Mouse (Mus musculus): ENCODE measurements at regions not wholly inside any gene's neighbourhood (a gene's known extent, or its start where the extent isn't known, plus 50 kb on each side); places are given as distances from the start of the nearest gene placed in this dataset.

DNA sequence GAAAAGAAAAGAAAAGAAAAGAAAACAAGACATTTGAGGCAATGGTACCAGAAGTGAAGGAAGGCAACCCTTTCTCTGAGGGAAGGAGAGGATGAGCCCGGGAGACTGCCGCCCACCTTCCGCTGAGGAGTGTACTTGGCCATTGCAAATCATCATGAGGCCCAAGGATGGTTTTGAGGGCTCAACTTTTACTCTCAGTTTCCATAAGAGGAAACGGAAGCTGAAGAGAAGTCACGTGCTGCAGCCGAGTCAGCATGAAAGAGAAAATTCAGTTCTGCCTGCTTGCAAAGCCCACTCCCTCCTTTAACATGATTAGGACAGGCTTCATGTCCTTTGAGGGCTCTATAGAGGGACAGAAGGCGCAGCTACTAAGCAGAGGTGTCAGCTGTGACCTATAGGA lies 127.1 kb downstream of the Klf6 start:
- Histone ChIP-seq H3K27ac (ENCODE audit: poor library complexity, severe bottlenecking) (no peak overlapping the region), H3K9ac (no peak overlapping the region), H3K4me3 (no peak overlapping the region), H3K36me3 (no peaks in the 10 kb centered on the region), H3K9me3 (replicated peaks) (no peaks in the 10 kb centered on the region), H3K27me3 (replicated peaks) (no peaks in the 10 kb centered on the region), H3K4me2 (no peak overlapping the region), H3K4me1 (replicated peaks) (no peaks in the 10 kb centered on the region)
- WGBS, result 81% methylated on average over 7 of the region's 7 CpGs
- no peak for ATAC-seq (ENCODE audit: insufficient number of reproducible peaks, low FRiP score)

- no peaks in the 10 kb centered on the region for H3K27me3 ChIP-seq (replicated peaks)
- H3K9ac ChIP-seq, result no peak overlapping the region
- WGBS, result 72% methylated on average over 8 of the region's 8 CpGs
- no peaks in the 10 kb centered on the region for H3K9me3 ChIP-seq (replicated peaks)
- no peaks in the 10 kb centered on the region for H3K36me3 ChIP-seq
- H3K27ac ChIP-seq (ENCODE audit: poor library complexity, severe bottlenecking), result no peak overlapping the region
- no peak for ATAC-seq (ENCODE audit: insufficient number of reproducible peaks, low FRiP score)
- no peak overlapping the region for H3K4me2 ChIP-seq
- H3K4me1 ChIP-seq (replicated peaks), result no peaks in the 10 kb centered on the region
- H3K4me3 ChIP-seq, result no peak overlapping the region
These were observed 139.4 kb downstream of the Klf6 start for GRCm38 (mm10) chr13:6000559-6001217.

- H3K27ac ChIP-seq (ENCODE audit: poor library complexity, severe bottlenecking), result no peak overlapping the region
- 78% methylated on average over 3 of the region's 3 CpGs for WGBS
- no peaks in the 10 kb centered on the region for H3K36me3 ChIP-seq
- no peaks in the 10 kb centered on the region for H3K9me3 ChIP-seq (replicated peaks)
- H3K9ac ChIP-seq, result no peak overlapping the region
- no peak overlapping the region for H3K4me2 ChIP-seq
- no peak for ATAC-seq (ENCODE audit: insufficient number of reproducible peaks, low FRiP score)
- H3K4me1 ChIP-seq (replicated peaks), result no peaks in the 10 kb centered on the region
- H3K27me3 ChIP-seq (replicated peaks), result no peaks in the 10 kb centered on the region
- no peak overlapping the region for H3K4me3 ChIP-seq
These were observed 139.9 kb downstream of the Klf6 start for GRCm38 (mm10) chr13:6001218-6001564.

GRCm38 (mm10) chr13:6005901-6006300 lies 144.6 kb downstream of the Klf6 start:
- Histone ChIP-seq H3K4me1 (replicated peaks) (no peaks in the 10 kb centered on the region), H3K27ac (ENCODE audit: poor library complexity, severe bottlenecking) (no peak overlapping the region), H3K4me2 (no peak overlapping the region), H3K9me3 (replicated peaks) (no peaks in the 10 kb centered on the region), H3K27me3 (replicated peaks) (no peaks in the 10 kb centered on the region), H3K36me3 (no peaks in the 10 kb centered on the region), H3K4me3 (no peak overlapping the region), H3K9ac (no peak overlapping the region)
- 82% methylated on average over 6 of the region's 6 CpGs for WGBS
- ATAC-seq (ENCODE audit: insufficient number of reproducible peaks, low FRiP score), result no peak

GRCm38 (mm10) chr13:6009671-6010070 lies 148.4 kb downstream of the Klf6 start:
- H3K4me3 ChIP-seq, result no peak overlapping the region

DNA sequence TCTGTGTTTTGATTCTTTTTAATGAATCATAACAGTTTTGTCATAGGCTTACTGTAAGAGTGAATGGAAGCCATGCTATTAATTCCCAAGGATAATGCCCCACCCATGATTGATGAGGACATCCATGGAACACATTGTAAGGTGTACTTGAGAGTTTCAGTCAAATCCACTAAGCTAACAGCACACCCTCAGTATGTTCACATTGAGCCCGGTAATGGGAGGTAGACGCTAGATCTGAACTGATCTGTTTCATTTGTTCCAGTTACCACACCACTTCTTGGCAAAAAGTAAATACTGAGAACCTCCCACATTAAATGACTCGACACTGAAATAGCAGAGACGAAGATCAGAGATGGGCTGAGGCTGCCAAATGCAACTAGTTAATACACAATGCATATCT lies 165.9 kb downstream of the Klf6 start:
- no peaks in the 10 kb centered on the region for H3K36me3 ChIP-seq
- H3K9ac ChIP-seq, result no peak overlapping the region
- H3K9me3 ChIP-seq (replicated peaks), result 0 out of 2 replicates have a peak, but pooled peaks cover 2% of the 10 kb centered on the region
- no peak overlapping the region for H3K4me3 ChIP-seq
- WGBS, result 80% methylated on average over 4 of the region's 4 CpGs
- ATAC-seq (ENCODE audit: insufficient number of reproducible peaks, low FRiP score), result no peak
- H3K27me3 ChIP-seq (replicated peaks), result no peaks in the 10 kb centered on the region
- peaks cover 28% of the 10 kb centered on the region for H3K4me1 ChIP-seq (replicated peaks)
- no peak overlapping the region for H3K4me2 ChIP-seq
- H3K27ac ChIP-seq (ENCODE audit: poor library complexity, severe bottlenecking), result no peak overlapping the region

More at GRCm38 (mm10) chr13:6009671-6010070, 148.4 kb downstream of the Klf6 start:
- H3K9me3 ChIP-seq (replicated peaks), result no peaks in the 10 kb centered on the region
- no peak overlapping the region for H3K27ac ChIP-seq (ENCODE audit: poor library complexity, severe bottlenecking)
- H3K4me2 ChIP-seq, result no peak overlapping the region
- 48% methylated on average over 1 of the region's 1 CpGs for WGBS
- no peak for ATAC-seq (ENCODE audit: insufficient number of reproducible peaks, low FRiP score)
- no peaks in the 10 kb centered on the region for H3K36me3 ChIP-seq
- no peaks in the 10 kb centered on the region for H3K4me1 ChIP-seq (replicated peaks)
- H3K9ac ChIP-seq, result no peak overlapping the region
- H3K27me3 ChIP-seq (replicated peaks), result no peaks in the 10 kb centered on the region

DNA sequence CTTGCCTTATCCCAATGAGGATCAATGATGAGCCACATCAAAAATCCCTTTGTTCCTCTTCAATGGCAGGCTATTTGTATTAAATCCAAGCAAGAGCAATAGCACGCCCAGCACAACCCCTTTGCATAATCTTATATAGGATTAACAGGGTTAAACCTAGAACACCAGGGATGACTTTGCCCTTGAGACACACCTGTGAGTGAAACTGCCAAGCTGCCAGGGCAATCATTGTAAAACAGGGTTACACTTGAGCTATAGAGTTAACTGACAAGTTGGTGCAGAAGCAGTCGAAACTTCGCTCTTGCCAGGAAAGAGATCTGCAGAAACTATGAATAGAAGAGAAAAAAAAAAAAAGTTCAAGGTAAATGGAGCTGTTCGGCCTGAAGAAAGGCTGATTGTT lies 167.6 kb downstream of the Klf6 start:
- Histone ChIP-seq H3K4me3 (no peak overlapping the region), H3K4me1 (replicated peaks) (peaks cover 31% of the 10 kb centered on the region), H3K27ac (ENCODE audit: poor library complexity, severe bottlenecking) (no peak overlapping the region), H3K4me2 (no peak overlapping the region), H3K27me3 (replicated peaks) (no peaks in the 10 kb centered on the region), H3K9ac (no peak overlapping the region), H3K9me3 (replicated peaks) (no peaks in the 10 kb centered on the region), H3K36me3 (no peaks in the 10 kb centered on the region)
- 65% methylated on average over 4 of the region's 4 CpGs for WGBS
- no peak for ATAC-seq (ENCODE audit: insufficient number of reproducible peaks, low FRiP score)

GRCm38 (mm10) chr13:6029461-6029860 lies 168.2 kb downstream of the Klf6 start:
- Histone ChIP-seq H3K4me1 (replicated peaks) (peaks cover 31% of the 10 kb centered on the region), H3K9ac (no peak overlapping the region), H3K4me2 (no peak overlapping the region), H3K36me3 (no peaks in the 10 kb centered on the region), H3K27ac (ENCODE audit: poor library complexity, severe bottlenecking) (no peak overlapping the region; the same call in 1 of the 2 replicates), H3K9me3 (replicated peaks) (no peaks in the 10 kb centered on the region), H3K4me3 (no peak overlapping the region), H3K27me3 (replicated peaks) (no peaks in the 10 kb centered on the region)
- ATAC-seq (ENCODE audit: insufficient number of reproducible peaks, low FRiP score), result no peak
- 75% methylated on average over 6 of the region's 6 CpGs for WGBS

GRCm38 (mm10) chr13:6030128-6030527 lies 168.8 kb downstream of the Klf6 start:
- H3K9me3 ChIP-seq (replicated peaks), result no peaks in the 10 kb centered on the region
- H3K4me3 ChIP-seq, result no peak overlapping the region
- no peak overlapping the region for H3K9ac ChIP-seq
- ATAC-seq (ENCODE audit: insufficient number of reproducible peaks, low FRiP score), result peak; percentile 61; the same call in 1 of the 2 replicates
- peak overlapping the region; percentile 53; the same call in 1 of the 2 replicates for H3K27ac ChIP-seq (ENCODE audit: poor library complexity, severe bottlenecking)
- no peaks in the 10 kb centered on the region for H3K27me3 ChIP-seq (replicated peaks)
- 51% methylated on average over 2 of the region's 2 CpGs for whole genome bisulfite sequencing
- peaks cover 29% of the 10 kb centered on the region for H3K4me1 ChIP-seq (replicated peaks)
- no peaks in the 10 kb centered on the region for H3K36me3 ChIP-seq
- no peak overlapping the region for H3K4me2 ChIP-seq

DNA sequence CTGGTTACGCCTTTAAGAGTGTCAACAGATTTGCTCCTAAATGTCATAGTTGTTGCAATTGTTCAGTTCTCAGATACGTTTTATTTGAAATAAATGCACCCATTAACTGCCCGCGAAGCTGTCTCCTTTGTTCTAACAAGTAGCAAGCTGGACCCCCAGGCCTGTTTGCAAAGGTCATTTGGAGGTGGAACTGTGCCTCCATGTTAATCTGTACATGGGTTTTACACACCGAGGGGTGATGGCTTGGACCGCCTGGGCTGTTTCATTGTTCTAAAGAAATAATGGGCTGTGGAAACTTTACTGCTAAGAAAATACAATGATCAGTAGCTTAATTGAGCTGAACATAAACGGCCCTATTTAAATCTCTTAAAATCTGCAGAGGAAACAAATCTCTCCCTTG lies 178.8 kb downstream of the Klf6 start:
- 82% methylated on average over 7 of the region's 7 CpGs for WGBS
- no peak overlapping the region for H3K9ac ChIP-seq
- no peak overlapping the region for H3K4me3 ChIP-seq

GRCm38 (mm10) chr13:6040663-6041062 lies 179.4 kb downstream of the Klf6 start:
- H3K36me3 ChIP-seq, result no peaks in the 10 kb centered on the region
- 88% methylated on average over 2 of the region's 2 CpGs for WGBS
- H3K4me2 ChIP-seq, result no peak overlapping the region
- H3K27ac ChIP-seq (ENCODE audit: poor library complexity, severe bottlenecking), result no peak overlapping the region
- H3K4me1 ChIP-seq (replicated peaks), result 0 out of 2 replicates have a peak, but pooled peaks cover 2% of the 10 kb centered on the region
- ATAC-seq (ENCODE audit: insufficient number of reproducible peaks, low FRiP score), result no peak
- no peaks in the 10 kb centered on the region for H3K9me3 ChIP-seq (replicated peaks)
- no peaks in the 10 kb centered on the region for H3K27me3 ChIP-seq (replicated peaks)
- no peak overlapping the region for H3K9ac ChIP-seq
- H3K4me3 ChIP-seq, result no peak overlapping the region

More for the DNA sequence above, 178.8 kb downstream of the Klf6 start:
- ATAC-seq (ENCODE audit: insufficient number of reproducible peaks, low FRiP score), result no peak
- Histone ChIP-seq H3K27me3 (replicated peaks) (no peaks in the 10 kb centered on the region), H3K9me3 (replicated peaks) (no peaks in the 10 kb centered on the region), H3K4me1 (replicated peaks) (0 out of 2 replicates have a peak, but pooled peaks cover 2% of the 10 kb centered on the region), H3K27ac (ENCODE audit: poor library complexity, severe bottlenecking) (no peak overlapping the region), H3K4me2 (no peak overlapping the region), H3K36me3 (no peaks in the 10 kb centered on the region)

- Histone ChIP-seq H3K27ac (ENCODE audit: poor library complexity, severe bottlenecking) (no peak overlapping the region), H3K4me3 (no peak overlapping the region), H3K9me3 (replicated peaks) (no peaks in the 10 kb centered on the region), H3K27me3 (replicated peaks) (no peaks in the 10 kb centered on the region), H3K9ac (no peak overlapping the region), H3K36me3 (no peaks in the 10 kb centered on the region), H3K4me1 (replicated peaks) (0 out of 2 replicates have a peak, but pooled peaks cover 2% of the 10 kb centered on the region), H3K4me2 (no peak overlapping the region)
- WGBS, result 63% methylated on average over 6 of the region's 6 CpGs
- ATAC-seq (ENCODE audit: insufficient number of reproducible peaks, low FRiP score), result no peak
These were observed 181.2 kb downstream of the Klf6 start for GRCm38 (mm10) chr13:6042495-6042894.

Measured in heart, embryonic 12.5 days (tissue).